Mouse (Mus musculus) testis, postnatal 14 days (tissue): Measurements from ENCODE around the gene Brd4.
A peak's percentile ranks its signal among the peaks of the same experiment; 100 is the strongest.

Experiments
- DNase-seq: peaks from one replicate; pipeline ENCODE4 v3.0.0; 2021; ENCODE audit warnings: low spot score

Gene Brd4

GRCm38 (mm10) chr17:32280575-32280974 is 3.9 kb downstream of the Brd4 start:
- no peak for DNase-seq

DNA sequence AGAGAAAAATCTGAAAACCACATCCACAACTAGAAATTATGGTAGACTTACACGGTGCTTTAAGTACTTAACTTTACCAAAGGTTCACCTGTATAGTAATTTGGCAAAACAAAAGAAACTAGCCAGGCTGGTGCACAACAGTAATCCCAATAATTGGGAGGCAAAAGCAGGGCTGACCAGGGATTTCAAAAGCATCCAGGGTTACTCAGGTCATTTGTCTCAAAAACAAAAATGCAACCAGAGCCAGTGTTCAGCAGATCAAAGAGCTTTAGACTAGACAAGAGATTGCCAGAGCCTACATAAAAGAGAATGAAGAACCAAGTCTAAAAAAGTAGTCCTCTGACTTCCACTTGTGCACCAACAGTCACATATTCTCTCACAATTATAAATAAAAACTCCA is 7.3 kb downstream of the Brd4 start:
- no peak for DNase-seq

DNA sequence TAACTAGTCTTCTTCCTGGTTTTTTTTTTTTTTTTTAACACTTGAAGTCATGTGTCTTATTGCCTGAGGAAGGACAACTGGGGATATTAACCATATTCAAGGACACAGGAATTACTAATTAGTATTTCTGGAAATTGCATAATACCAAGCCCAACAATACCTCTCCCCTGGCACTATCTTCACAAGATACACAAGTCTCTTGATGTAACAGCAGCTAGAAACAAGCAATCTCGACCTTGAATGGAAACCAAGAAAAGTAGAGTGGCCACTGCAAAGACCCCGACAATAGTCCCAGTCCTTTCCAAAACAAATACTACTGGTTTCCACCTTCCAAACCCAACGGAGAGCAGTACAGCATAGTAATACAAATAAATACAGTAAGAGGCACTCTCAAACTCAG is 9.0 kb downstream of the Brd4 start:
- no peak for DNase-seq

- no peak for DNase-seq
These were observed 15.4 kb downstream of the Brd4 start for GRCm38 (mm10) chr17:32269151-32269550.

GRCm38 (mm10) chr17:32268540-32268960 is 16.0 kb downstream of the Brd4 start:
- peak; percentile 41 for DNase-seq

- no peak for DNase-seq
These were observed 16.4 kb downstream of the Brd4 start for GRCm38 (mm10) chr17:32268096-32268495.

- no peak for DNase-seq
These were observed 16.9 kb downstream of the Brd4 start for GRCm38 (mm10) chr17:32267617-32268016.

DNA sequence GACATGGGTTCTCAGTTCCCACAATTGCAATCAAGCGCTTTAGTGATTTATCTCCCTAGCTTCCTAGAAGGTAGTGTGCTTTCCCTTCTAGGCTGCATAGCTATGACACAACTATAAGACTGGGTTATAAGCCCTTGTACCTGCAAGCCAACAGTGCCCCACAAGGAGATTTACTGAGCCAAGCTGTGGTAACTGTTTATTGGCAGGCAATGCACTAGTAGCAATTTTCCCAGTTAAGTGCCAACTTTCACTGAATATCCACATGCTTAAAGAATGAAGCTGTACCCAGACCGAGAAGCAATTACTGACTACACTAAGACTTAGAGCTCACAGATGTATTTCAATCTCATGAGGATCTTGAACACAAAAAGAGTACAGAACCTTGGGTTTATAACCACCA is 20.9 kb downstream of the Brd4 start:
- DNase-seq, result no peak

- DNase-seq, result no peak
These were observed 21.5 kb downstream of the Brd4 start for GRCm38 (mm10) chr17:32262831-32263559.

- no peak for DNase-seq
These were observed 25.7 kb downstream of the Brd4 start for GRCm38 (mm10) chr17:32258869-32259268.

DNA sequence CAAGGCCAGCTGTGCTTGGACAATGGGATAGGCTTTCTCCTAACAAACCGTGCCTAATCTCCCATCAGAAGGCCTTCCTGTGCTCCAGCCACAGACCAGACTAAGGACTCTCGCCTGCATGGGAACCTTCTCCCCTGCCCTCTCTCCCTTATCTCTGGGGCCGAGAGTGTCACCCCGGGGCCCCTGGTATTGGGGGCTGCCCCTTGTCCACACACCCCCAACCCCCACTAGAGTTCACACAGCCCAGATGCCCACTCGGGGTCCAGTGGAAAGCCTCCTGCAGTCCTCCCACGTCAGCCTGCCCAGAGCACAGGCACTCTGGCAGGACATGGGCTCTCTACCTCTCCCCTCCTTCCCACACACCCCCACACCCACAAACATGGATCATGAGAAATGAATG is 26.6 kb downstream of the Brd4 start:
- DNase-seq, result no peak

GRCm38 (mm10) chr17:32257452-32257851 is 27.1 kb downstream of the Brd4 start:
- DNase-seq, result no peak

- no peak for DNase-seq
These were observed 27.6 kb downstream of the Brd4 start for GRCm38 (mm10) chr17:32256896-32257295.

GRCm38 (mm10) chr17:32253261-32253660 is 31.3 kb downstream of the Brd4 start:
- DNase-seq, result no peak

DNA sequence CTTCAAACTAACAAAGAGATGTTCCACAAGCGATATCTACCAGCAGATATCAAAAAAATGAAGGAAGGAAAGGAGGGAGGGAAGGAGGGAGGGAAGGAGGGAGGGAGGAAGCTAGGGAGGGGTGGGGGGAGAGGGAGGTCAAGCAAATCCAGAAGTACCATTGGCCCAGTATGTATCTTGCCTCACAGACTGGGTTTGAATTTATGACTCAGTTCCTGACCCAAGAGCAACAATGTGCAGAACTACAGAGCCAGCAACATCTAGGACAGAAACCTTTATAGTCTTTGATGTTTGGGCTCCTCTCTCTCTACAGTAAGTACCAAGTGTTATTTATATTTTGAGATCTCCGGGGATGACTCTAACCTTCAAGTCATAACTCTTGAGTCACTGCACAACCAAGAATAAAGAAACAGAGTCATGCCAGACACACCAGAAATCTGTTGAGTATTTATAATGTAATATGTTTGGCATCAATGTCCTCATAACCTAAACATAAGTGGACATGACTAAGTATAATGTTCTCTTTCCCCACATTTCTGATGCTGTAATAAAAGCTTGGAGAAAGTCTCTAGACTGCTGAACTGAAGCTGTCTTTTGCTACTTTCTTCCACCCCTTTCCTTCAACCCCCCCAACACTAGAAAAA is 32.6 kb downstream of the Brd4 start:
- DNase-seq, result no peak

DNA sequence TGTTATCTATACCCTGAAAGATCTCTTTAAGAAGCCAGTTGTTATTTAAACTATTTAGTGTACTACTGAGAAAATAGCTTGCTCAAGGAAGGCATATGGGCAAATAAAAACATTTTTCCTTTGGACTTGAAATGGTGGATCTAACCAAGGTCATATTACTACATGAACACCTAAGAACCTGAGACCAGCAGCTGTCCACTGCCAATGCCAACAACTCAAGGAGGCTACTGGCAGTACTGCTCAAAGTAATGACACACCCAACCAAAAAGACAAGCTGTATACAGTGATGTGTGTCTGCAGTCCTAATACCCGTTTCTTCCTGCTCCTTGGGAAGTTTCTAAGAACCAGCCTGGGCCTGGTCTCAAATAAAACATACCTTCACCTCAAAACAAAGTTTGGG is 34.5 kb downstream of the Brd4 start:
- DNase-seq, result no peak

DNA sequence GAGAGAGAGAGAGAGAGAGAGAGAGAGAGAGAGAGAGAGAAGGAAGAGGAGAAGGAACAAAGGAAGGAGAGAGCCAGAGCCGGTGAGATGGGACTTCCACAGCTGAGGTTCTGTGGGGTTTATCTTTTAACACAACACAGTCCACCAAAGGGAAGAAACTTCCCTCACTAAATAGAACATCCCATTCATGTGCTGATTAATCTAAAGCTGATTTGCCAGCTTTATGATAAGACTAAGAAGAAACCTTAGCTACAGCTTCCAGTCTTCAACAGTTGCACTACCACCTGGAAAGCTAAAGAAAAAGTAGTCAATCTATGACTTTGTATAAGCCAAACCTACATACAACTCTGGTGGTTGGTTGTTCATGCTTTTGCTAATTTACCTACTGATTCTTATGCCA is 36.3 kb downstream of the Brd4 start:
- DNase-seq, result no peak

GRCm38 (mm10) chr17:32247616-32248015 is 36.9 kb downstream of the Brd4 start:
- DNase-seq, result no peak

DNA sequence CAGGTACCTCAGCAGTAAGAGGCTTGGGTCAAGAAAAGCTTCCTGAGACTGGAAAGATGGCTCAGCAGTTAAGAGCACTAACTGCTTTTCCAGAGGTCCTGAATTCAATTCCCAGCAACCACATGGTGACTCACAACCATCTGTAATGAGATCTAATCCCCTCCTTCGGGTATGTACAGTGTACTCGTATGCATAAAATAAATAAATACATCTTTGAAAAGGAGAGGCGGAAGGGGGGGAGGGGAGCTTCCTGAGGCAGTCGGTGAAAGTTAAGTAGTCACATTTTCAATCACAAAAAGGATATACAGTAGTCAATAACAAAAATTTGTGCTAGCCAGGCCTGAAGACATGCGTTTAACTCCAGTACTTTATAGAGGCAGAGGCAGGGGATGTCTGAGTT is 38.4 kb downstream of the Brd4 start:
- DNase-seq, result no peak

DNA sequence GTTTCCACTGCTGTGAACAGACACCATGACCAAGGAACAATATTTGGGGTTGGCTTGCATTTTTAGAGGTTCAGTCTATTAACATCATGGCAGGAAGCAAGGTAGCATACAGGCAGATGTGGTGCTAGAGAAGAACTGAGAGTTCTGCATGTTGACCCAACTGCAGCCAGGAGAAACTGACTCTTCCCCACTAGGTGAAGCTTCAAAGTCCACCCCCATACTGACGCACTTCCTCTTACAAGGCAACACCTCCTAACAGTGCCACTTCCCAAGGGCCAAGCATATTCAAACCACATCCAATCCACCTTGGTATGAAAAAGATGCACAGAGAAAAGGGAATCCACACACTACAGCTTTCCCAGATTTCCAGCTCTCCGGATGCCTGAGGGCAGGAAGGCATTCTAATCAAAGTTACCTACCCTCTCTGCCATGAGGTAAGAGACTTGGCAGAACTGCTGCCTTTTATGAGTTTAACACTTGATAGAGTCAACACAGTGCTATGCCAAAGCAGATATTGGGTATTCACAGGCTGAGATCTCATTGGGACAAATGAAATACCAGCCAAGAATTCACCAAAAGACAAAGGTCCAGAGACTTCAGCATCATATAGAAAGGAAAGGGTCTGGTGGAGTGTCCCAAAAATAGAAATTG is 43.5 kb downstream of the Brd4 start:
- no peak for DNase-seq

DNA sequence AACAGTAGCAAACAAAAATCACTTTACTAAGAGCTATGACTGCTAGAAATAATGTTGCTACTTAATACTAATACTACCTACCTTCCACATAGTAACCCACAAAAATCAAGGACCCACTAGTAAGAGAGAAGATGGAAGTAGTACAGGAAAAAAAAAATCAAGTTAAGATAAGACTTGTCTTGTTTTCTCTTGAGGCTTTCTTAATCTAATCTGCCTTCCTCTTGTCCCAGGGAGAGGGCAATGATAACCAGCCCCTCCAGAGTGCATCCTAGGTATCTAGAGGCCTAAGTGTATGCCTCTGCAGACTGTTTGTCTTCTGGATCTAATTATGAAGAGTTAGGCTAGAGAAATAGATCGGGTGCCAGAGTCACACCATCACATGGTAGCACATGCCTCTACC is 45.9 kb downstream of the Brd4 start:
- no peak for DNase-seq

- no peak for DNase-seq
These were observed 48.9 kb downstream of the Brd4 start for GRCm38 (mm10) chr17:32235534-32236191.

- DNase-seq, result no peak
These were observed 51.3 kb downstream of the Brd4 start for GRCm38 (mm10) chr17:32233174-32233573.
